Mouse (Mus musculus): ENCODE results near the gene Abca6.

Gene Abca6

GRCm38 (mm10) chr11:110251534-110251933, at the start of gene Abca6:
Gene Abca6 (minus strand): TSS chr11:110251776.
- DNase-seq (ENCODE audit: low read depth, low spot score): peak; percentile 75

GRCm38 (mm10) chr11:110297917-110298533, 46.4 kb upstream of the Abca6 start:
- DNase-seq (ENCODE audit: low read depth, low spot score): no peak

GRCm38 (mm10) chr11:110290586-110290985, 39.0 kb upstream of the Abca6 start:
- no peak for DNase-seq (ENCODE audit: low read depth, low spot score)

GRCm38 (mm10) chr11:110288423-110288822, 36.8 kb upstream of the Abca6 start:
- DNase-seq (ENCODE audit: low read depth, low spot score): no peak

- no peak for DNase-seq (ENCODE audit: low read depth, low spot score)
These were observed 36.1 kb upstream of the Abca6 start for GRCm38 (mm10) chr11:110287694-110288093.

GRCm38 (mm10) chr11:110286331-110286730, 34.8 kb upstream of the Abca6 start:
- DNase-seq (ENCODE audit: low read depth, low spot score): no peak

- no peak for DNase-seq (ENCODE audit: low read depth, low spot score)
These were observed 33.3 kb upstream of the Abca6 start for GRCm38 (mm10) chr11:110284849-110285248.

- DNase-seq (ENCODE audit: low read depth, low spot score): no peak
These were observed 32.7 kb upstream of the Abca6 start for GRCm38 (mm10) chr11:110284185-110284787.

GRCm38 (mm10) chr11:110274794-110275193, 23.2 kb upstream of the Abca6 start:
- no peak for DNase-seq (ENCODE audit: low read depth, low spot score)

- peak; percentile 50 for DNase-seq (ENCODE audit: low read depth, low spot score)
These were observed 20.2 kb upstream of the Abca6 start for GRCm38 (mm10) chr11:110271745-110272144.

- DNase-seq (ENCODE audit: low read depth, low spot score): peak; percentile 84
These were observed 16.8 kb upstream of the Abca6 start for GRCm38 (mm10) chr11:110268244-110268844.

- no peak for DNase-seq (ENCODE audit: low read depth, low spot score)
These were observed 15.7 kb upstream of the Abca6 start for GRCm38 (mm10) chr11:110267232-110267631.

GRCm38 (mm10) chr11:110266757-110267156, 15.2 kb upstream of the Abca6 start:
- no peak for DNase-seq (ENCODE audit: low read depth, low spot score)

- no peak for DNase-seq (ENCODE audit: low read depth, low spot score)
These were observed 10.3 kb upstream of the Abca6 start for GRCm38 (mm10) chr11:110261867-110262266.

- no peak for DNase-seq (ENCODE audit: low read depth, low spot score)
These were observed 6.3 kb upstream of the Abca6 start for GRCm38 (mm10) chr11:110257911-110258310.

GRCm38 (mm10) chr11:110257061-110257460, 5.5 kb upstream of the Abca6 start:
- DNase-seq (ENCODE audit: low read depth, low spot score): no peak

GRCm38 (mm10) chr11:110252256-110252655, 680 bp upstream of the Abca6 start:
- no peak for DNase-seq (ENCODE audit: low read depth, low spot score)

GRCm38 (mm10) chr11:110244730-110245129, 6.8 kb downstream of the Abca6 start:
- DNase-seq (ENCODE audit: low read depth, low spot score): peak; percentile 29

GRCm38 (mm10) chr11:110237466-110237865, 14.1 kb downstream of the Abca6 start:
- DNase-seq (ENCODE audit: low read depth, low spot score): no peak

GRCm38 (mm10) chr11:110232975-110233374, 18.6 kb downstream of the Abca6 start:
- DNase-seq (ENCODE audit: low read depth, low spot score): no peak

- DNase-seq (ENCODE audit: low read depth, low spot score): no peak
These were observed 34.5 kb downstream of the Abca6 start for GRCm38 (mm10) chr11:110217118-110217517.

- DNase-seq (ENCODE audit: low read depth, low spot score): no peak
These were observed 47.6 kb downstream of the Abca6 start for GRCm38 (mm10) chr11:110203930-110204329.

GRCm38 (mm10) chr11:110198882-110199281, 52.7 kb downstream of the Abca6 start:
- DNase-seq (ENCODE audit: low read depth, low spot score): no peak
